Mouse (Mus musculus): ENCODE measurements at regions not wholly inside any gene's neighbourhood (a gene's known extent, or its start where the extent isn't known, plus 50 kb on each side); places are given as distances from the start of the nearest gene placed in this dataset.

DNA sequence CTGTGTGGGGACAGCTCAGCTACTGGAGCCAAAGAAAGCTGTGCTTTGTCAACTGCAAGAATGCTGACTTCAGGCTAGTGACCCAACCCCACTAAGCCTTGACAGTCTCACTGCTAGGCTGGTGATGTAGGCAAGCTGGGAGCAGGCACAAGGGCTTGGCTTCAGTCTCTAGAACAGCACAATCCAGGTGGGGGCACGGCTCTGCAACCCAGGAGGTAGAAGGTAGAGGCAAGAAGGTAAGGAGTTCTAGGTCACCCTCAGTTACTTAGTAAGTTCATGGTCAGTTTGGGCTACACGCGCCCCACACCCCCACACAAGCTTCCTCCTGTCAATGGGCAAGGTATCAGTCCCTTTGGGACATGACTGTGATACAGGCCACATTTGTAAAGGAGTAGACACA lies 54.2 kb upstream of the 1700021F07Rik start:
- Histone ChIP-seq H3K4me3 (ENCODE audit: low read depth, low read length) (no peak overlapping the region), H3K27ac (ENCODE audit: low read depth) (no peak overlapping the region), H3K4me1 (ENCODE audit: control insufficient read depth, insufficient read depth) (no peaks in the 10 kb centered on the region), H3K9me3 (replicated peaks; ENCODE audit: control insufficient read depth, low read length) (no peaks in the 10 kb centered on the region), H3K27me3 (ENCODE audit: control insufficient read depth, insufficient read depth, low read length) (no peaks in the 10 kb centered on the region), H3K9ac (replicated peaks; ENCODE audit: low read depth, low read length) (no peak overlapping the region), H3K36me3 (replicated peaks; ENCODE audit: control insufficient read depth, insufficient read depth, low read length) (no peaks in the 10 kb centered on the region), H3K4me2 (ENCODE audit: low read depth, low read length) (no peak overlapping the region)
- TF ChIP-seq CTCF (IDR thresholded peaks at IDR 0.05; ENCODE audit: low read depth) (no peak), EP300 (IDR thresholded peaks at IDR 0.05; ENCODE audit: low read depth) (no peak)
- 72% methylated on average over 3 of the region's 3 CpGs for WGBS
- ATAC-seq (ENCODE audit: insufficient read depth, low read depth), result no peak
- DNase-seq (ENCODE audit: low spot score), result no peak

DNA sequence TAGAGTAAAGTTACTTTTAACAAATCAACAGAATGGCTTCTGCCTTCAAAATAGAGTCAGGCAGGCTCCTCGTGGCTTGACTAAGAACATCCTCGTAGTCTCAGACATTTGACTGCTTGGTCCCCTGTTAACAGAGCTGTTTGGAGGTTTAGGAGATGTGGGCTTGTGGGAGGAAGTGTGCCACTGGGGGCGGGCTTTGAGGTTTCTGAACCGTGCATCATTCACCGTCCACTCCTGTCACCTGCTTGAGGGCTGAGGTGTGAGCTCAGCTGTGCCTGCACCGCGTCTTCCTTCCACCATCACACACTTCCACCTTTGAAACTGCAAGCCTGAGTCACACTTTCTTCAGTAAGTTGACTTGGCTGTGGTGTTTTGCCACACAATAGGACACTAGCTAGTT lies 52.6 kb upstream of the 1700021F07Rik start:
- Histone ChIP-seq H3K36me3 (replicated peaks; ENCODE audit: control insufficient read depth, insufficient read depth, low read length) (no peaks in the 10 kb centered on the region), H3K9ac (replicated peaks; ENCODE audit: low read depth, low read length) (no peak overlapping the region), H3K27ac (ENCODE audit: low read depth) (no peak overlapping the region), H3K4me2 (ENCODE audit: low read depth, low read length) (no peak overlapping the region), H3K9me3 (replicated peaks; ENCODE audit: control insufficient read depth, low read length) (no peaks in the 10 kb centered on the region), H3K27me3 (ENCODE audit: control insufficient read depth, insufficient read depth, low read length) (no peaks in the 10 kb centered on the region), H3K4me3 (ENCODE audit: low read depth, low read length) (no peak overlapping the region), H3K4me1 (ENCODE audit: control insufficient read depth, insufficient read depth) (no peaks in the 10 kb centered on the region)
- ATAC-seq (ENCODE audit: insufficient read depth, low read depth) (no peak), DNase-seq (ENCODE audit: low spot score) (no peak)
- WGBS, result 63% methylated on average over 7 of the region's 7 CpGs
- no peak for TF ChIP-seq CTCF (IDR thresholded peaks at IDR 0.05; ENCODE audit: low read depth)
- TF ChIP-seq EP300 (IDR thresholded peaks at IDR 0.05; ENCODE audit: low read depth), result no peak
